Mouse (Mus musculus): Measurements from ENCODE around the gene Gm9125.
"Not testable (repeated sequence)": the region's sequence is repeated elsewhere in the genome, so short reads cannot be mapped to it uniquely, and the experiment has no call there.

The Gm9125 gene

DNA sequence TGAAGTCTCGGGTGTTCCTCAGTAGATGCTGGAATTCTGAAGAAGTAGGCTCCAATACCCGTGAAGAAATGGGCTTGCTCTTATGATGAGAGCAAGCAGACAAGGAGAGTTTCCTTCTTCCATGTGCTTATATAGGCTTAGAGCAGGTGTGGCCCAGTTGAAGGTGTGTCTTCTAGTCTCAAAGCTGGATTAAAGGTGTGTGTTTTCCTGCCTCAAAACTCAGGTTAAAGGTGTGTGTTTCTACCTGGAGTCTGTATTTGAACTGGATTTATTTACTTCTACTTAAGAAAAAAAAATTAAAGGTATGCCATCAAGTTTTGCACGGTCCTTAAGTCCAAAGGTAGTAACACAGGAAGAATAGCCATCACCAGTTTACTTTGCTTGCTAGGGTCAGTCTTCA is at the start of gene Gm9125:
TSS of gene Gm9125 (minus strand) at position 101 of the 400 bp plus-strand sequence.
- not testable (repeated sequence) for DNase-seq (ENCODE audit: low spot score in 2 of 2)

DNA sequence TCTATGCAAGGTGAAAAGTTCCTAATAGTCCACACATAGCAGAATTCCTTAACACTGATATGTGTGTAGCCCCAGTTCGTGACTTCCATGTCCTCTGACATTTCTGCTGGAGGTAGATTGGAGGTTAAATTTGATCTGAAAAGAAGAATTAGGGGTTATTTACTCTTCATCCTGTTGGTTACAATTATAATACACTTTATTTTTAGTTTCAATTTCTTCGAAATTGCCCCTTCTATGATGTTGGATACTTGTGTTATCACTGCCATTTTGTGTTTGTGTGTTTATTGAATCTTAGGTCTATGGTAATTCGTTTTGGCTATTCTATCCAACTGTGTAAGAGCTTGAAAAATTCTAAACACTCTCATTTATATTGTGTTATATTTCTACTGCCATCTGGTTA is 17.9 kb upstream of the Gm9125 start, which contains the start of gene Gm10697:
TSS of gene Gm10697 (minus strand) at position 101 of the 400 bp plus-strand sequence.
- not testable (repeated sequence) for DNase-seq (ENCODE audit: low spot score in 2 of 2)

DNA sequence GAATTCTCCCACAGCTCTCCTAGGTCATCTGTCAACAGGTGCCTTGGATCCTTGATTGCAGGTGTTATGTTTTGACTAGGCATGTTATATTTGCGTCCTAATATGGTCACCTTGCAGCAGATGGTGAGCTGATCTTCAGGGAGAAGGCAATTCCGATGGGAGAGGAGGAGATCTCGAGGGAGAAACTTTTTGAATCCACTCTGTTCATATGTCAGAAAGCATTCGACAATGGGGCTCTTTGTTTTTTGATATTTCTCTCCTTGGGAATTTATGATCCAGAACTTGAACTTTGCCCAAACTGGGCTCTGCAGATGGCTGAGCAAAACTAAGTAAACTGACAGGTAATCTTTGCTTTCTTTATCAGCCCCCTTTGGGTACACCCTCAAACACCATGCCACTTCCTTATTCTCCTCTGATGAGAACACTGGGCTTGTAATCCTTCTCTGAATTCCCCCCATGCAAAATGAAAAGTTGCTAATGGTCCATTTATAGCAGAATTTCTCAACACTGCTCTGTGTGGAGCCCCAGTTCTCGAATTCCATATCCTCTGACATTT is 5.0 kb downstream of the Gm9125 start:
- not testable (repeated sequence) for DNase-seq (ENCODE audit: low spot score in 2 of 2)

DNA sequence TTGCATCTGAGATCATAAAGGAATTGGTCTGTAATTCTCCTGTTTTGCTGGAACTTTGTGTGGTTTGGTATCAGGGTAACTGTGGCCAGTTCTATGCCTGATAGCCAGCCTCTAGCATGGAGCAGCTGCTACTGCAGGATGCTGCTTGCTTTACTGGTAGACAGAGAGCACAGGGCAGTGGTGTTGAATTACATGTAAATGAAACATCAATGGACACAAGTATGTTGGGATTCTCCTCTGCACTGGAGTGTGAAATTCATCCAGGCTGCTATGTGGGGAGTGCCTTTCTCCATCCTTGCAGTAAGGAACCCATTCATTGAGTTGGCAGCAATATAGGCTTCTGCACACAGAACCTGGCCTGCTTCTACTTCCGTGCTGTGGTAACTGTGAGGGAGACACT is 16.4 kb downstream of the Gm9125 start:
- DNase-seq (ENCODE audit: low spot score in 2 of 2): not testable (repeated sequence)

DNA sequence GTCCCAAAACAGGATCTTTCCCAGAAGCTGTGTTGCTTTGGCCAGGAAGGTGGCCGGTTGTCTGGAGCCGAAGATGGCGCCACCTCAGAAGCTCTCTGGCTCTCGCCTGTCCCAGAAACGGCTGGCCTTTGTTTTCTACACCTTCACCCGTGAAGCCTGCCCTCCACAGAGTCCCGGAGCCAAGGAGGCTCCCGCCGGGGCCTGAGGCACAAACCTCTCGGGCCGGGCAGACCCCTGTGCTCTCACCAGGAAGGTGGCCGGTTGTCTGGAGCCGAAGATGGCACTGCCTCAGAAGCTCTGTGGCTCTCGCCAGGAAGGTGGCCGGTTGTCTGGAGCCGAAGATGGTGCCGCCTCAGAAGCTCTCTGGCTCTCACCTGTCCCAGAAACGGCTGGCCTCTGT is 20.3 kb downstream of the Gm9125 start:
- not testable (repeated sequence) for DNase-seq (ENCODE audit: low spot score in 2 of 2)

Data from right cerebral cortex, postnatal 36 days (tissue).